Mouse (Mus musculus) CD4-positive, CD25-positive, alpha-beta regulatory T cell, adult 9 weeks (primary cell): ENCODE results near the gene Gm2a. TPM values are rescaled to one million over a fixed set of nuclear protein-coding genes. Genes with fewer than 3 reads are reported as not detected.

Experiments
- polyA plus RNA-seq: library from polyadenylated mRNA; unstranded; fragments of 100-300 nt; shearing (Covaris generic); gene quantifications from one replicate; pipeline ENCODE4 v1.2.1, GENCODE M21; 2017

Gm2a gene
- 104 TPM for polyA plus RNA-seq

GRCm38 (mm10) chr11:55097463-55098188, at the start of gene Gm2a:
Gm2a (plus strand) TSS chr11:55098115.

GRCm38 (mm10) chr11:55077331-55078231, 20.3 kb upstream of the Gm2a start, which contains the start of gene Ccdc69:
Ccdc69 (minus strand) TSS chr11:55078131.

GRCm38 (mm10) chr11:55151608-55152007, 53.7 kb downstream of the Gm2a start, which contains the start of gene Slc36a3:
Slc36a3 (minus strand) TSS chr11:55151708.

Other genes with a start within 250 kb of the Gm2a start
- gene Lyrm7, start 237.2 kb upstream of the Gm2a start, polyA plus RNA-seq: 6.7 TPM
- 366 TPM for gene Hint1, start 231.7 kb upstream of the Gm2a start, polyA plus RNA-seq
- gene Gpx3, start 195.7 kb upstream of the Gm2a start, polyA plus RNA-seq: 1.5 TPM
- gene Tnip1, start 135.2 kb upstream of the Gm2a start, polyA plus RNA-seq: 172 TPM
- 554 TPM for gene Anxa6, start 64.7 kb upstream of the Gm2a start, polyA plus RNA-seq
- gene Ccdc69, start 20.0 kb upstream of the Gm2a start, polyA plus RNA-seq: 69.1 TPM
- 0.46 TPM for gene Slc36a3, start 53.6 kb downstream of the Gm2a start, polyA plus RNA-seq
- not detected for gene Slc36a2, start 87.0 kb downstream of the Gm2a start, polyA plus RNA-seq
- gene Slc36a1, start 106.2 kb downstream of the Gm2a start, polyA plus RNA-seq: 2.3 TPM
- 0.01 TPM for gene Fat2, start 238.4 kb downstream of the Gm2a start, polyA plus RNA-seq